Mouse (Mus musculus): ENCODE measurements around the gene Cgnl1.
A peak's percentile ranks its signal among the peaks of the same experiment; 100 is the strongest.

Gene Cgnl1

DNA sequence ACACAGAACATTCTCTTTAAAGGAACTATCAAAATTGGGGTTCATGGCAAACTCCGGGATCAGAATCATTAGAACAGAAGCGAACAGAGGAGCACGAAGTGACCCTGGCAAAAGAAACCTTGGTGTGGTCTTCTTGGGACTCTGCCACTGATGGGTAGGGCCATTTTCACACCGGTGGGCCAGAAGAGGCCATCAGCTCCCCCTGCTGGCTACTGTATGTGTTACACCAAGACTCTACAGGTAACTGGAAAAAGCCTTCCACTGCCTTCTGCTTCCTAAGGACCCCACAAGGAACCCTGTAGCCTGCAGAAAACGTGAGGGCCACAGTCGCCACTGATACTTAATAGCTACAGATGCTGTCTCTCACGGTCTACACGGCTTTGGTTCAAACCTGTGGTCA is 154.0 kb downstream of the Cgnl1 start:
- DNase-seq = no peak

DNA sequence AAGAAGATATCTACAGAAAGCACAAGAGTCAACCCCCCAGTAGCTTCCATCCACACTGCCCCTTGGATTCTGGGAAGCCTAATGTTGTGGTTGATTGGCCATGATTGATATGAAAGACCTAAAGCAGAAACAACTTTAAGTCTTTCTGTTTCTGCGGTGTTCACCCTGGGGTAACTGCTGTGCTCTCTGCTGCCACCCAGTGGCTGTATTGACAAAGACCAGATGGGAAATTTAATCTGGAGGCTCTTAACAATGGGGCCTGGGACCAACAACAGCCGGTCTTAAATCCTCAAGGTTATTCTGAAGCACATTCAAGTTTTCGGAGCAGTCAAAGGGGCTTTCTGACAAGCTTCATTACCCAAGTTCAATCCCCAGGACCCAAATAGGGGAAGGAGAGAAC is 155.2 kb downstream of the Cgnl1 start:
- DNase-seq = peak; percentile 27

DNA sequence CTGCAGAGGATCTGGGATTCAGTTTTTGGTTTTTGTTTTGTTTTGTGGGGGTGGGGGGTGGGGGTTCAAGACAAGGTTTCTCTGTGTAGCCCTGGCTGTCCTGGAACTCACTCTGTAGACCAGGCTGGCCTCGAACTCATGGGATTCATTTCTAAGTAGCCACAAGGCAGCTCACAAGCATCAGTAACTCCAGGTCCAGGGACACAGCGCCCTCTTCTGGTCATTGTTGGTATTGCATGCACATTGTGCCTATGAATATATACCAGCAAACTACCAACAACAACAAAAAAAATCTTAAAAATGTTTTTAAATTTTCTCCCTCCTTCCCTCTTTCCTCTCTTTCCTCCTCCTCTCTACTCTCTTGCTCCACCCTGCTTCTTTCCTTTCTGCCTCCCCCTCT is 156.8 kb downstream of the Cgnl1 start:
- no peak for DNase-seq

DNA sequence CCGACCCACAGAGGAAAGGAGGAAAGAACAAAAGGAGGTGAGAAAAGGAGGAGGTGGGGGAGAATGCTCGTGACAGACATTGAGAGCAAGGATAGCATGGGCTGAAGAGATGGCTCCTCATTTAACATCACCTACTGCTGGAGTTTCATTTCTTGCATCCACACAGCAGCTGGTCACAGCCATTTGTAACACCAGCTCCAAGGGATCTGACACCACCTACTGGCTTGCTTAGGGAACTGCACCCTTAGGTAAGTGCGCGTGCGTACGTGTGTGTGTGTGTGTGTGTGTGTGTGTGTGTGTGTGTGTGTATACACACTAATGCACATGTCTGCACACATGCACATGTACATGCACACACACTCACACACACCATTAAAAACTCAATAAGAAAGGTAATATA is 158.4 kb downstream of the Cgnl1 start:
- no peak for DNase-seq

DNA sequence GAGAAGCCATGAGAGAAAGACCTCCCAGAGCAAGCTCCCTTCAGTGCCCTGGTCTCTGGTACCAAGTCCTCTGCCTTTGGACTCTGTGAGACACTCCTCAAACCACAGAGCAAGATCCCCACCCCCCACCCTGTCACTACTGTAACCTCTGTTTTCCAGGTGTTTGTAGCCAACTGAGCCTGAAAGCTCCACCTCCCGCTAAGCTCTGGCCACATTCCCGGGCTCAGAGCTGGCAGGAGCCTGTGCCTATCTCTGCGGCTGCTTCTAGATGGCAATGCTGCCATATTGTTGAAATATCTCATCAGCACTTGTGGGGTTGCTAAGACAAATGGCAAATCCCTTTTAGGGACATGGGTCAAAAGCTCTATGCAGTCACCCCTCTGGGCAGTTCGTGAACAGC is 159.5 kb downstream of the Cgnl1 start:
- DNase-seq = no peak

DNA sequence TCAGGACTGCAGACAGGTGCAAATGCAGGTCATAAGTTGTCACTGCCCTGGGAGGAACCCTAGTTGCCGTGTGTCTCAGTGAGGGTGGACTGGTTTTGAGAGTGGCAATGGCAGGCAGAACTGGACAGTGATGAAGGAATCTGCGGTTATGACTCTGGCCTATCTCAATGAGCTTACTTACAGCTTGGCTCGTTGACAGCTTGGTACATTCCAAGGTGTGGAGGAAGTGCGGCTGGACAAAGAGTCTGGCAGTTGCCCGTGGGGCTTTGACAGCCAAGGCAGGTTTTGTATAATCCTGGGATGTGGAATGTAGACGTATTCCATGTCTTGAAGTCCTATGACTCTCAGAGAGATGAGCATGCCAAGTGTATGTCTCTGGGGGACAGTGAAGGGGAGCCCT is 162.4 kb downstream of the Cgnl1 start:
- DNase-seq = no peak

DNA sequence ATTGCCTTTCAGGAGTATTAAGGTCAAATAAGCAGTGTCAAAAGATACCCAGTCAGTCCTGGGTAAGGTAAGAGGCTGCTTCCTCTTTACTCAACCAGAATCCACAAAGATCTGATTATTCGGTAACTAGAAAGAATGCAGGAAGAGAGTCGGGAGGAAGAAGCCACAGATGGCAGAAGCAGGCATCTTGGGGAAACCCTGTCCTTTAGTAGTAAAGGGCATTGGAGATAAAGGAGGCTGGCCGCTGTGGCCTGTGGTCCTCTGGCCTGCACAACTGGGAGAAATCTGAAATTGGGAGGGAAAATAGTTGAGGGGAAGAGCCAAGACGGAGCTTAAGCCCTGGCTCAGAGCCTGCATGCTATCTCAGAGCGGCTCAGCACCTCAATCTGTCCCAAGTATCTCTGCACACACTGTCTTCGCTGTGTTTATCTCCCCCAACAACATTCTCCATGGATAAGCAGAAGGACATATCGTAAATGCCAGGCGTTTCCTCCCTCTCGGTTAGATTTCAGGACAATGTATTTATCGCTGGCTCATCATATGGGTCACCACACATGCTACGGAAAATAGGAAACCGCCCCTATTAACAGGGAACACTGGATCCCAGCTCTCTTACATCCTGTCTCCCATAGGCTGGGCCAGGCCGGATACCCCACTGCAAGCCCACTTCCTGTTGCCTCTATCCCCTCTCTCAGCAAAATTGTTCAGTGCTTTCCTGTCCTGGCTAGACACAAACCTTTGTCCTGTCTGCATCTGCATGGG is 164.9 kb downstream of the Cgnl1 start:
- no peak for DNase-seq

DNA sequence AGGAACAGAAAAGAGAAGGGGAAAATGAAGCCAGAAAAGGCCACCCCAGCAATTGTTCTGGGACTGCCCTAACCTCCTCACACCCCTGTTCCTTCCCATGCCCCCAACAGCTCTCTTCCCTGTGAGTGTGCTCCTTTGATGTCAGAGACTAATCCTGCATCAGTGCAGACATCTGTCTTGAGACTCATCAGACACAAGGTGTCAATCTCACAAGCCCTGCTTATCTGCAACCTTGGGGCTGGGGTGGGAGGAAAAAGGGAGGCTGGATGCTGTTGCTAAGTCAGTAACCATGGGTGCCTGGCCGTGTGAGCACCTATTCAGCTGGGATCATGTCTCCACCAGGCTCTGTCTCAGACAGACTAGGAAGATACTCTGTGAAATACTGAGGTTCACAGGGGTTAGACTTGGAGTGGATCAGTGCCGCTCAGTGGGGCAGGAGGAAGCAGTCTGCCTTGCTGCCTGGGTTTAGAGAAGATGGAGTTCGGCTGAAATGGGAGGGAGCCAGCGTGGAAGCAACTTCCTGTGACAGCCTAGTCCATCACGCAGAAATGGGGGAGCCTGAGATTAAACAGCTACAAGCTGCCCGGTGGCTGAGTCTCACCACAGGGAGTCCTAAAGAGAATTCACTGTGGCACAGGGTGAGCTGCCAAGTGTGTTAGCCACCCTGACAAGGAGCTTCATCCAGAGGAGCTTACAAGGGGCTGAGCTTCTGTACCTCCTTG is 166.3 kb downstream of the Cgnl1 start:
- DNase-seq = no peak

DNA sequence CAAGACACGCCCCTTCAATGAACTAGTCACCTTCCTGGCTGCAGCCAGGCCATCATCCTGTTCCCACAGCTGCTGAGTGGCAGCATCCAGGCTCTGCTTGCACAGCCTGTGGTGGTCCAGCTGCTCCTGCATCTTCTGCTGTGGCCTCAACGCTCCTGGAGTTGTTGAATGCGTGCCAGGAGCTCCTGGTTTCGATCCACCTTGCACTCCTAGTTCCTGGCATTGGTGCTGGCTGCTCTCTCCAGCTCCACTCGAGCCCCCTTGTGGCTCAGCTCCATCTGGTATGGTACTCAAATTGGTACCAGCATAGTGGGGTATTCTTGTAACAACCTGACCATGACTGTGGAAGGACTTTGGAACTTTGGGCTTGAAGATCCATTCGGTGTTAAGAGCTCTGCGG is 171.5 kb downstream of the Cgnl1 start:
- DNase-seq = no peak

DNA sequence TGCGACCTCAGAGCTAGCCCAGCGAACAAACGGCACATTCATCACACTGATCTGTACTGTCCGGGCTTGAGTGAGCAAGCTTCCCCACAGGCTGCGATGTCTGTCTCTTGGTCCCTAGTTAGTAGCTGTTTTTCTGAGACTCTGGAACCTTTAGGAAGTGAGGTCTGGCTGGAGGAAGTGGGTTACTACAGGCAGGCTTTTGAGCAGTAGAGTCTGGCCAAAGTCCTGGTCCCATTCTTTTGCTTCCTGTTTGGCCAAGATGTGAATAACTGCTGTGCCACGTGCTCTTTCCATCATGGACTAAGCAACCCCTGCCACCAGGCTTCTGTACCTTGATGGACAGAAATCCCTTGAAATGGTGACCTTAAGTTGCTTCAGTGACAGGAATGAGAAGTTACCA is 174.5 kb downstream of the Cgnl1 start:
- no peak for DNase-seq

DNA sequence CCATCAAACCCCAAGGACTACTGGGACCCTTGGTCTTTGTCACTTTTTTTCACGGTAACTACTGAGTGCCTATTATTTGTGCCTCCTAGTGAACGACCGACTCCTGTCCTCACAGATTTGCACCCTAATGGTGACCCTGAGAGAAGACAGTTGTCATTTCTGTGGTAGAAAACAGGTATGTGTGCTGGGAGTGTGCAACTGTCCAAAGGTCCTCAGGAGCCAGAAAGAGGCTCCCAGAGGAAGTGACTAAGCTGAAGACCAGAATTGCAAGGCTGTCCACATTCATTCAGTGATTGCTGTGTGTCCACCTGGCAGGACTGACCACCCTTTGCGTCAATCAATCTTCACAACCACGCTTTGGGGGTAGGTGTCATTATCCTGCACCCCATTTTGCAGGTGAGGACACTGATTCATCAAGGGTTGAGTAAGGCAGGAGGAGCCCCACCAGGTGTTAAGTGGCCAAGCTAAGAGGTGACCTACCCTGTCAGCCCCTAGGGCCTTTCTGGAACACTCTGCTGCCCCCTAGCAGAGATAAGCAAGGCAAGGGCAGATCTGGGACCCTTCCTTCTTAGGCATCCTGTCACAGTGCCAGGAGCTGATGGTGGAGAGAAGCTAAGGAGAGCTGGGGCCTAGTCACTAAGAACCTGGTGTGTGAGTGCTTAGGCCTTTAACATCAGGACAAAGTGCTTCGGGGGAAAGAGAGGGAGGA is 178.7 kb downstream of the Cgnl1 start:
- DNase-seq = no peak

DNA sequence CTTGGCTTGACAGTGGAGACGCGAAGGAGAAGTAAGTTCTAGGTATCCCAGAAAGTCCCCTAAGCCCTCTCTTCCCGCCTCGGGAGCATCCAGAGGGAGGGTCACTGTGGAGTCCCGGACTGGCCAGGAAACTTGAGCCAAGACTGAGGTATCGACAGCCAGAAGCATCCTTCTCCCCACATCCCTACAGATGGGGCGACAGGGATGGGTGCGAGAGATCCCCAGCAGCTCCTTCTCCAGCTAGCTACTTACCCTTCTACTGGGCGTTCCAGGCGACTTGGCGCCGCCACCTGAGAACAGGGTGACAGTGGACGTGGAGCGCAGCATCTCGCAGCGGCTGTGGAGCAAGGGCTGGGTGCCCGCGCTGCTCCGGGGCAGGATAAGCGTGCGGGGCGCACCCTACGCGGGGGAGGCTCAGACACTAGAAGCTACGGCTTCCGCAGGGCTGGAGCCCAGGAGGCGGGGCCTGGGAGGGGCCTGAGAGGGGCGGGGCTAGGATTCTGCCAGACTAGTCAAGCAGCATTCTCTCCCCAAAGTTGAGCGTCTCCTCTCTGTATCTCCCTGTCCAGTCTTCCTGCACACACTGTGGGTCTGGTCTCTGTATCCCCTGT is 179.4 kb downstream of the Cgnl1 start, which contains the start of gene Myzap:
TSS of gene Myzap (minus strand) at position 423 of the 611 bp plus-strand sequence.
- DNase-seq = peak; percentile 21

DNA sequence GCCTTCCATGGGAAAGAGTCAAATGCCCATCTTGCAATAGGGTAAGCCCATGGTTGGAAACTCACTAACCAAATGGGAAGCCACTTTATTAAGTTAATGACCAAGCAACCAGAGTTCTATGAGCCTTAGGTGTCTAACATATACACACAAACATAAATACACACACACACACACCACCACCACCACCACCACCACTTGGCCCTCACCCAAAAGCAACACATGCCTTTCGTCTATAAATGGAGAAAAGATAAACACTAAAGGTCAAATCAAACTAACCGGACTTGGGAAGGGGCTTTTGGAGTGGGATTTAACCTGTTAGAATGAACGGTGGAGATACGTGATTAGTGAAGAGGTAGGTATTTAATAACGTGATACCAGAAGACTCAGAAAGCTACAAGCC is 180.3 kb downstream of the Cgnl1 start:
- no peak for DNase-seq

DNA sequence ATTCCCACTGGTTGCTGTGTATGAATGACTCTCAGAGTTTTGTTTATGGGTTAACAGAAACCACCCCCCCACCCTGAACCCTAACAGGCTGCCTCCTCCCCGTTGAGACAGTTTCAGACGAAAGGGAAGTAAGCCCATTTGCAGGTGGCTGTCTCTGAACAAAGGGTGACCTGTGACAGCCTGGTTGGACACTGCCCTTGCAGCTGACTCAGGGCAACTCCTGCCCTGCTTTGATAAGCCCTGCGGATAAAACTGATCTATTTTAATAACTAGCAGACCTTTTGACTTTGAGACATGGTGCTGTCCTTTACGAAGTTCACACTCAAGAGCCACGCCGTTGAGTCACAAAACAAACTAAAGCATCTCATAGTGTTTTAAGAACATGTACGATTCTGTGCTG is 181.6 kb downstream of the Cgnl1 start:
- no peak for DNase-seq

DNA sequence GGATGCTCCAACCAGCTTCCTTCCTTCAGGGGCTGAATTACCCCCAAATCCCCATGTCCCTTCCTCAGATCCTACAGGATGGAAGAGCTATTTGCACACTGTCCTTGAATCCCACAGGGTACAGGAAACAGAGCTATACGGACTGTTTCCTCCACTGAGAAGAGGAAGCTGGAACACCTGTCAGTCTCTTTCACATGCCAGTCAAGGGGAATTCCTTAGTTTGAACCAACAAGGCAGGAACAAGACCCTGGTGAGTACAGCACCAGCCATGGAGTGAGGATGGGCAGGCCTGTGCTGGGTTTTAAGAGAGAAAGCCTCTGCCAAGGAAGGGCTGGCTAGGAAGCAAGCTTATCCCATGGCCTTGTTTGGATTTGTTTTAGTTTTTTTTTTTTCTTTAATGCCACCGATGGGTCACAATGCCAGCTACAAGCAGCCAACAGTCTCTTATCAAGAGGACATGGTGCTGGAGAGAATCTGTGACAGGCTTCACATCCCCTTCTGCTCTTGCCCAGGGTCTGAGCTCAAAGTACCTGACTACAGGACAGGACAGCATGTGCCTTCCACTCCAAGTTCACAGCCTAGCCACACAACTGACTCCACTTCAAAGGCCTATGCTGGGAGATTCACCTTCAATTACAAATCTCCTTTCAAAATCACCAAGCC is 182.3 kb downstream of the Cgnl1 start:
- DNase-seq = no peak

DNA sequence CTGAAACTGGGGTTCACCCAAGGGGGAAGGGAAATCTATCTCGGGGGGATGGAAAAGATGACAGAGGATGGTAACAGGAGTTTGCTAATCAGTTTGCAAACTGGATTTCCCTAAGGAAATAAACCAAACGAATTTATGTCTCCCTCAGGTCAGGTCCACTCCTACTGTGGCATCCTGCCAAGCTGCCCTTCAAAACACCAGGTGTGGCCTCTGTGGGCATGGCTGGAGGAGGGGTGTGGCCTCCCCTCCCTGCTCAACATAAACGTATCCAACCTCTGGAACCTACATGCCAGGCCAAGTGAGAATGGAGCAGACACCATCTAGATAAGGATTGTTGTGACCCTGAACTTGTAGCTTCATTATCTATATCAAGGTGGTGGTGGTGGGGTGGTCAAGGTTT is 185.0 kb downstream of the Cgnl1 start:
- DNase-seq = no peak

DNA sequence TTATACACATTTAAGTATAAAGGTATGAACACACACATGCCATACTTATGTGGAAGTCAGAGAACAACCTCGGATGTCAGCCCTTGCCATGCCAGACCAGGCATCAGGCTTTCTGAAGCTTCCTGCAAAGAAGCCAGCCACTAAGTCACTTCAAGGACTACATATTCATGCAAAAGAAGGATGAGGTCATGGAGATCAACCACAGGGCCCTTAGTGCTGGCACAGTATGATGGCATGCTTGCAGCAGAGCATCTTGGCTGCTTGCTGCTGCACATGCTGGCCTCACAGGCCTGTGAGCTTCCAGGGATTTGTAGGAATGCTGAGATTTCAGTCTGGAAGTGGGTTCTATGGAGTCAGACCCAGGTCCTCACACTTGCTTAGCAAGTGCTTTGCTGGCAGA is 188.6 kb downstream of the Cgnl1 start:
- no peak for DNase-seq

DNA sequence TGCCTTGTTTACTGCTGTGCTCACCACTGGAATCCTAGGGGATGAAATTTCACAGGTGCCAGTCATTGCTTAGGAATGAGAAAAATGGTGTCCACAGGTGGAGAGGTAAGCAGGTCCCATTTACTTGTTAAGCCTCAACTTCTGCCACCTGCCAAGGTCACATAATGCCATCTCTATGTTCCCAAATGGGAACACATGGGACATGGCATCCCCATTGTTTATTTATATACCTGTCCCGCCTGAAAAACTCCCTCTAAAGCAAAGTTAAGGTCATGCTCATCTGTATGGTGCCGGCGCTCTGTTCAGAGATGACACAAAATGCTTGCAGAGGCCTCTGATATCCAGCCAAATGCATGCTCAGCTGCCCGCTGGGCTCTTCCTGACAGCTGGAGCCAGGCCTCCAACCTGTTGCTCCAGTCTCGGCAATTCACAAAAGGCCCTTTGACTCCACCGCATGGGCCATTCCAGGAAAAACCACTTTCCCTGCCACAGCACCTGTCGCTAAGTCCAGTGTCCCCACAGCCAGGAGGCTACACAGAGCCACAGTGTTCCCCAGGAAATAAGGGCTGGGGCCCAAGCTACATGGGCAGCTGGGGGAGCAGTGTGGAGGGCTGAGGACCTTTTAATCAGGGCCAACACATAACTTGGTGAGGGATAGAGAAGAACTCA is 192.4 kb downstream of the Cgnl1 start:
- DNase-seq = peak; percentile 6

Measured in cerebellum, adult 9-11 months (tissue).